Mouse (Mus musculus): ENCODE measurements around the gene Skp1a. TPM values are rescaled to one million over a fixed set of nuclear protein-coding genes. Genes with fewer than 3 reads are reported as not detected.

Skp1a gene
- polyA plus RNA-seq, 1 experiment from 2014 or later: 537 TPM

DNA sequence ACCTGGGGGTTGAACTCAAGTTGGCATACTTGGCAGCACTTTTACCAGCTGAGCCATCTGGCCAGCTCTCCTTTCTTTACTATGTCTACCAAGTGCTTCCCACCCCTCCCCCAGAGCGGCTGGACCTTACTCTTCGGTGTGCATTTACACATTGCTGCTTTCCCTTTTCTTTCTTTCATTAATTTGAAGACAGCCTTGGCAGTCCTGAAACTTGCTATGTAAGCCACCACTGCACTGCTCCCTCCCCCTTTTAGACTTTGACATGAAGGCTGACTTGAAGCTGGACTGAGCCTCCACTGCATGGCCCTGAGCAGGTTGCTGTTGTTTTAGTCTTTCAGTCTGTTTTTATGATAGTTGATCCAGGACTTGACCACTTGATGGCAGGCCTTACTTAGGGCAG, 17.7 kb downstream of the Skp1a start:
- Histone ChIP-seq H3K36me3 (ENCODE audit: control insufficient read depth, insufficient read depth, low read length) (0 out of 2 replicates have a peak, but pooled peaks cover 11% of the 10 kb centered on the region), H3K4me1 (ENCODE audit: control insufficient read depth, insufficient read depth, low read length) (0 out of 2 replicates have a peak, but pooled peaks cover 3% of the 10 kb centered on the region), H3K27me3 (ENCODE audit: control insufficient read depth, insufficient read depth, low read length) (no peaks in the 10 kb centered on the region), H3K9ac (ENCODE audit: low read depth, low read length) (no peak overlapping the region), H3K9me3 (replicated peaks; ENCODE audit: control insufficient read depth, low read length) (no peaks in the 10 kb centered on the region), H3K4me3 (ENCODE audit: low read depth, low read length) (no peak overlapping the region), H3K27ac (ENCODE audit: low read depth, low read length) (no peak overlapping the region), H3K4me2 (no peak overlapping the region)
- ATAC-seq (replicated peaks; ENCODE audit: insufficient number of reproducible peaks, low FRiP score, low TSS enrichment): no peak
- WGBS (ENCODE audit: insufficient replicate concordance): 92% methylated on average over 2 of the region's 2 CpGs

DNA sequence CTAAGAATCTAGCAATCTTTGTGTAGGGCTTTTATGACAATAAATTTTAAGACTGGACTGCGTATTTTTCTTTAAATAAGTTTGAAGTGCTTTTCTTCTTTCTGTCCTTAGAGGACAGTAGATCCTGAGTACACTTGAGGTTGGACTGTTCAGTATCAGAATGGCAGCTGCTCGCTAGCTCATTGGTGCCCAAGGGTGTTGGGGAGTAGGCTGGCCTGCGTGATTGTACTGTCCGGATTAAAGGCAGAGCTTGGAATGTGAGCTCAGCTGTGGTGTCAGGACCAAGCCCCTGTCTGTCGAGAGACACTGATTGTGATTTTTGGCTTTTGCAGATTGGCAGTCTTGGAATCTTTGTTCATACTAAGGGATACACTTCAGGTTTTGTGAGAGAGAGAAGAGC, 20.0 kb downstream of the Skp1a start:
- no peaks in the 10 kb centered on the region for H3K27me3 ChIP-seq (ENCODE audit: control insufficient read depth, insufficient read depth, low read length)
- WGBS (ENCODE audit: insufficient replicate concordance): 53% methylated on average over 5 of the region's 5 CpGs
- H3K9me3 ChIP-seq (replicated peaks; ENCODE audit: control insufficient read depth, low read length): no peaks in the 10 kb centered on the region
- H3K4me2 ChIP-seq: no peak overlapping the region
- H3K27ac ChIP-seq (ENCODE audit: low read depth, low read length): no peak overlapping the region
- no peak for ATAC-seq (replicated peaks; ENCODE audit: insufficient number of reproducible peaks, low FRiP score, low TSS enrichment)
- peaks cover 14% of the 10 kb centered on the region; the same call in 1 of the 2 replicates for H3K36me3 ChIP-seq (ENCODE audit: control insufficient read depth, insufficient read depth, low read length)
- H3K9ac ChIP-seq (ENCODE audit: low read depth, low read length): no peak overlapping the region
- H3K4me3 ChIP-seq (ENCODE audit: low read depth, low read length): no peak overlapping the region
- H3K4me1 ChIP-seq (ENCODE audit: control insufficient read depth, insufficient read depth, low read length): 0 out of 2 replicates have a peak, but pooled peaks cover 5% of the 10 kb centered on the region

DNA sequence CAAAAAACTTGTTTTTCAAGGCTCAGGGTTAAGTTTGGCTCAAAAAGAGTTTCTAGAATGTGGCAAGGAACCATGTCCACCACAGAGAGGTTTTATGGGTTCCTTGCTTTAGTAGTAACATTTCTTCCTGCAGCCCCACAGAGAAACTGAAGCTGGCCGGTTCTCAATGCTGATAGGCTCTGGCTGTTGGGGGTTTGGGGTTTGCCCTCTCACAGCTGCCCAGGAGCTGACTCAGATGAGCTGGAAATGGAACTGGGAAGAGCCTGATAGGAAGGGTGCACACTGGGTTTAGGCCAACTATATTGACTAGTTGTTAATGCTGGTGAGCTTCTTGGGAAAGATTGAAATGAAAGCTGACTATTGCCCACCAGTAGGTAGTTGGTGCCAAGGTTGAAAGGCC, 20.9 kb downstream of the Skp1a start:
- peaks cover 13% of the 10 kb centered on the region; the same call in 1 of the 2 replicates for H3K36me3 ChIP-seq (ENCODE audit: control insufficient read depth, insufficient read depth, low read length)
- no peak overlapping the region for H3K9ac ChIP-seq (ENCODE audit: low read depth, low read length)
- no peak overlapping the region for H3K4me3 ChIP-seq (ENCODE audit: low read depth, low read length)
- whole genome bisulfite sequencing (ENCODE audit: insufficient replicate concordance): 71% methylated on average over 1 of the region's 1 CpGs
- H3K27ac ChIP-seq (ENCODE audit: low read depth, low read length): no peak overlapping the region
- H3K4me2 ChIP-seq: no peak overlapping the region
- ATAC-seq (replicated peaks; ENCODE audit: insufficient number of reproducible peaks, low FRiP score, low TSS enrichment): no peak
- 0 out of 2 replicates have a peak, but pooled peaks cover 5% of the 10 kb centered on the region for H3K4me1 ChIP-seq (ENCODE audit: control insufficient read depth, insufficient read depth, low read length)
- H3K9me3 ChIP-seq (replicated peaks; ENCODE audit: control insufficient read depth, low read length): no peaks in the 10 kb centered on the region
- H3K27me3 ChIP-seq (ENCODE audit: control insufficient read depth, insufficient read depth, low read length): no peaks in the 10 kb centered on the region

DNA sequence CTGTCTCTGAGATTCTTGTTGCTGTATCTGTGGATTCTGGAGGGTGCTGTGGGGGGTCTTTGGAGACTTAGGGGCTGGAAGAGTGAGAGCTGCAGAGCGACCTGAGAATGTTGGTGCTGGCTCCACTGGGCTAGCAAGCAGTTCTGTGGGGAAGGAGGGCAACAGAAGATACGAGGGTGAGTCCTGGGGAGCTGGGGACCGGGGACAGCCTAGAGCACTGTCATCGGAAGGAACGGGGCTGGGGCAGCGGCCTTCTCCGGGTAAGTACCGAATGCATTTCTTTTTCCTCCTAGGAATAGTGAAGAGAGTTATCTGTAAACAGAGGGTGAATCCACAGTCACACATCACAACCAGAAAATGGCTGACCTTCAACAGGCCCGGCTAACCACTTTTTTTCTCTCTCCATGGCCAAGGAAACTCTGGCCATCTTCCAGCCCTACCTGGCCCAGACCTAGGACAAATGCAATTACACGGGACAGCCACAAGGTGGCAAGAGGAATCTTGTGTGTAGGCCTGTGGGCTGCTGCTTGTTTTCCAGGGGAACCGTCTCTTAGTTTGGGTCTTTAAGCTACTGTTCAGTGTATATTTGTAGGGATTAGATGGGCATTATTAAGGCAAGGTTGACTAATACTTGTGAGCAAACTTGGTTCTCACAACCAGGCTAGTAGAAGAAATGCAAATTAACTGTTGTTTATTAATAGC, 22.0 kb downstream of the Skp1a start:
- Histone ChIP-seq H3K27ac (ENCODE audit: low read depth, low read length) (no peak overlapping the region), H3K9ac (ENCODE audit: low read depth, low read length) (no peak overlapping the region), H3K4me2 (no peak overlapping the region), H3K4me1 (ENCODE audit: control insufficient read depth, insufficient read depth, low read length) (0 out of 2 replicates have a peak, but pooled peaks cover 5% of the 10 kb centered on the region), H3K36me3 (ENCODE audit: control insufficient read depth, insufficient read depth, low read length) (peaks cover 13% of the 10 kb centered on the region; the same call in 1 of the 2 replicates), H3K9me3 (replicated peaks; ENCODE audit: control insufficient read depth, low read length) (no peaks in the 10 kb centered on the region), H3K4me3 (ENCODE audit: low read depth, low read length) (no peak overlapping the region), H3K27me3 (ENCODE audit: control insufficient read depth, insufficient read depth, low read length) (no peaks in the 10 kb centered on the region)
- 66% methylated on average over 11 of the region's 11 CpGs for WGBS (ENCODE audit: insufficient replicate concordance)
- ATAC-seq (replicated peaks; ENCODE audit: insufficient number of reproducible peaks, low FRiP score, low TSS enrichment): no peak

DNA sequence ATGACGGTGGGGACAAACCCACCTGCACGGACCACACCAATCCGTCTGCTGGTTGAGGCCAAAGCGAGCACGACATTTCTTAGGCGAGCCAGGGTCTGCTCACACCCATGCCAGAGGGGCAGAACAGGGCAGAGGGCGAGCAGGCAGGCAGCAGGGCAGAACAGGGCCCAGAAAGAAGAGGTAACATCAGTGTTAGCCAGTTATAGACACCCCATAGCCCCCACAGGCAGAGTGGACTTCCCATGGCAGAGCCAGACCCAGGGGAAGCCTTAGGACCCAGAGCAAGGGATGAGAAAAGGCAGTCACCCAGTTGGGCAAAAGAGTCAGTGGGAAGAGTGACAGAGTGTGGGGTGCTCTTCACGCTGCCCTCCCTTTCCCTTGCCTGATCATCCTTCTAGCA, 23.3 kb downstream of the Skp1a start:
- Histone ChIP-seq H3K27ac (ENCODE audit: low read depth, low read length) (no peak overlapping the region), H3K9me3 (replicated peaks; ENCODE audit: control insufficient read depth, low read length) (no peaks in the 10 kb centered on the region), H3K9ac (ENCODE audit: low read depth, low read length) (peak overlapping the region; percentile 16; the same call in 1 of the 2 replicates), H3K4me3 (ENCODE audit: low read depth, low read length) (no peak overlapping the region), H3K27me3 (ENCODE audit: control insufficient read depth, insufficient read depth, low read length) (no peaks in the 10 kb centered on the region), H3K4me2 (no peak overlapping the region), H3K36me3 (ENCODE audit: control insufficient read depth, insufficient read depth, low read length) (peaks cover 9% of the 10 kb centered on the region; the same call in 1 of the 2 replicates), H3K4me1 (ENCODE audit: control insufficient read depth, insufficient read depth, low read length) (0 out of 2 replicates have a peak, but pooled peaks cover 5% of the 10 kb centered on the region)
- WGBS (ENCODE audit: insufficient replicate concordance): 74% methylated on average over 8 of the region's 8 CpGs
- no peak for ATAC-seq (replicated peaks; ENCODE audit: insufficient number of reproducible peaks, low FRiP score, low TSS enrichment)

DNA sequence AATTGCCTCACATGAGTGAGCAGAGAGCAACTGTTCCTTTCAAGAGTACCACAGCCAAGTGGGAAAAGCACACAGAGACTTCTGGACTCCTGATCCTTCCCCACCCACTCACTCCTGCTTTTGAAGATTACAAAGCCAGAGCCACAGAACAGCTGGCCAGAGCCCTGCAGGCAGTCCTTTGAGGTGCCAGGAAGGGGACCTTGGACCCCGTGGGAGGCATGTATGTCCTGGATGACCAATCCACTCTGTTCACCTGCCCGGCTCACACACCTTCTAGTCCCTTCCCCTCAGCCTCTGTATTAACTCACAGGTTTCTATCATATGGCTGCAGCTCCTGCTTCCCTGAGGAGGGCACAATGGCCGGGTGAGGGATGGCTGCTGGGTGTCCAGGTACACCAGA, 25.6 kb downstream of the Skp1a start:
- no peaks in the 10 kb centered on the region for H3K27me3 ChIP-seq (ENCODE audit: control insufficient read depth, insufficient read depth, low read length)
- WGBS (ENCODE audit: insufficient replicate concordance): 80% methylated on average over 3 of the region's 3 CpGs
- H3K9ac ChIP-seq (ENCODE audit: low read depth, low read length): no peak overlapping the region
- H3K9me3 ChIP-seq (replicated peaks; ENCODE audit: control insufficient read depth, low read length): no peaks in the 10 kb centered on the region
- ATAC-seq (replicated peaks; ENCODE audit: insufficient number of reproducible peaks, low FRiP score, low TSS enrichment): no peak
- H3K36me3 ChIP-seq (ENCODE audit: control insufficient read depth, insufficient read depth, low read length): peaks cover 9% of the 10 kb centered on the region; the same call in 1 of the 2 replicates
- no peak overlapping the region for H3K4me3 ChIP-seq (ENCODE audit: low read depth, low read length)
- H3K27ac ChIP-seq (ENCODE audit: low read depth, low read length): no peak overlapping the region
- no peak overlapping the region for H3K4me2 ChIP-seq
- 0 out of 2 replicates have a peak, but pooled peaks cover 5% of the 10 kb centered on the region for H3K4me1 ChIP-seq (ENCODE audit: control insufficient read depth, insufficient read depth, low read length)

DNA sequence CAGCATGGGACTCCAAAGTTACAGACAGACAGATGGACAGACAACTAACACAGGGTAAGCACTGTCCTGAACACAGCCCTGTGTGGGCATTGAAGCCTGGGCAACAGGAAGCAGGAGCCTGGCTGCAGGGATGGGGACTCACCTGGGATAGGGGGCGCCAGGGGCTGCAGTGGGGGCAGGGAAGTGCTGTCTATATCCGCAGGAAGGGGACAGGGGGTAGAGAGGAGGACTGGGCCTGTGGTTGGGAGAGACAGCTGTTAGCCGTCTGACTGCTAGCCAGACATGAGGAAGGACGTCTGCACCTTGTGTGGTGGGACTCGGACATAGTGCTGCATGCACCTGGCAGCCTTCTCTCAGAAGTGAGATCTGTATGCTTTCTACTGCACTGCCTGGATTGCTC, 26.9 kb downstream of the Skp1a start:
- Histone ChIP-seq H3K27ac (ENCODE audit: low read depth, low read length) (no peak overlapping the region), H3K36me3 (ENCODE audit: control insufficient read depth, insufficient read depth, low read length) (peaks cover 9% of the 10 kb centered on the region; the same call in 1 of the 2 replicates), H3K4me1 (ENCODE audit: control insufficient read depth, insufficient read depth, low read length) (0 out of 2 replicates have a peak, but pooled peaks cover 5% of the 10 kb centered on the region), H3K9me3 (replicated peaks; ENCODE audit: control insufficient read depth, low read length) (no peaks in the 10 kb centered on the region), H3K27me3 (ENCODE audit: control insufficient read depth, insufficient read depth, low read length) (no peaks in the 10 kb centered on the region), H3K9ac (ENCODE audit: low read depth, low read length) (no peak overlapping the region), H3K4me3 (ENCODE audit: low read depth, low read length) (no peak overlapping the region), H3K4me2 (no peak overlapping the region)
- no peak for ATAC-seq (replicated peaks; ENCODE audit: insufficient number of reproducible peaks, low FRiP score, low TSS enrichment)
- WGBS (ENCODE audit: insufficient replicate concordance): 52% methylated on average over 5 of the region's 5 CpGs

GRCm38 (mm10) chr11:52260878-52261277, 29.1 kb downstream of the Skp1a start:
- Histone ChIP-seq H3K9me3 (replicated peaks; ENCODE audit: control insufficient read depth, low read length) (no peaks in the 10 kb centered on the region), H3K9ac (ENCODE audit: low read depth, low read length) (no peak overlapping the region), H3K4me2 (no peak overlapping the region), H3K27me3 (ENCODE audit: control insufficient read depth, insufficient read depth, low read length) (no peaks in the 10 kb centered on the region), H3K36me3 (ENCODE audit: control insufficient read depth, insufficient read depth, low read length) (peaks cover 5% of the 10 kb centered on the region; the same call in 1 of the 2 replicates), H3K27ac (ENCODE audit: low read depth, low read length) (no peak overlapping the region), H3K4me3 (ENCODE audit: low read depth, low read length) (no peak overlapping the region), H3K4me1 (ENCODE audit: control insufficient read depth, insufficient read depth, low read length) (peaks cover 11% of the 10 kb centered on the region)
- ATAC-seq (replicated peaks; ENCODE audit: insufficient number of reproducible peaks, low FRiP score, low TSS enrichment): no peak
- WGBS (ENCODE audit: insufficient replicate concordance): 65% methylated on average over 4 of the region's 4 CpGs

DNA sequence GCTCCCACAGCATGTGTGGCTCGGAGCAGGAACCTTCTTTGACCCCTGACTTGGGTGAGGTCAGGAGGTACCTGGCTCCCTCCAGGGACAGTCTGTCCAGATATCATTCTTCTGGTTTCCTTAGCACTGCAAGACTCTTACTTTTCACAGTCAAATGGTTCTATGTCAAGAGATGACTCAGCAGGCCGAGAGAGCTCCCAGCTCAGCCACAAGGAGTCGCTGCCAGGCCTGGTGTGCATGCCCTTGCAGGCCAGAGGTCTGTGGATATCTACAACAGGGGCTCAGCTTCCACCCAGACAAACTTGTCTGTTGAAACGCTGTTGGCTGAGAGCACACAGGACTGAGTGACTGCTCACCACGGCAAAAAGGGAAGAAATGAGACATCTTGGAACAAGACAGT, 30.1 kb downstream of the Skp1a start:
- Histone ChIP-seq H3K4me1 (ENCODE audit: control insufficient read depth, insufficient read depth, low read length) (peaks cover 20% of the 10 kb centered on the region), H3K36me3 (ENCODE audit: control insufficient read depth, insufficient read depth, low read length) (0 out of 2 replicates have a peak, but pooled peaks cover 2% of the 10 kb centered on the region), H3K9me3 (replicated peaks; ENCODE audit: control insufficient read depth, low read length) (no peaks in the 10 kb centered on the region), H3K4me2 (no peak overlapping the region), H3K27me3 (ENCODE audit: control insufficient read depth, insufficient read depth, low read length) (no peaks in the 10 kb centered on the region), H3K27ac (ENCODE audit: low read depth, low read length) (no peak overlapping the region), H3K4me3 (ENCODE audit: low read depth, low read length) (no peak overlapping the region), H3K9ac (ENCODE audit: low read depth, low read length) (no peak overlapping the region)
- 39% methylated on average over 5 of the region's 5 CpGs for WGBS (ENCODE audit: insufficient replicate concordance)
- ATAC-seq (replicated peaks; ENCODE audit: insufficient number of reproducible peaks, low FRiP score, low TSS enrichment): no peak
